Mouse (Mus musculus) CH12.LX (cell line): ENCODE measurements at regions not wholly inside any gene's neighbourhood (a gene's known extent, or its start where the extent isn't known, plus 50 kb on each side); places are given as distances from the start of the nearest gene placed in this dataset.

ENCODE experiments used
- DNase-seq: peaks from one replicate; pipeline ENCODE4 v3.0.0-alpha.2; 2013; ENCODE audit errors: extremely low read depth
- H3K27ac ChIP-seq: 2 replicates; pipeline ENCODE4 v1.5.1; 2012; ENCODE audit warnings: low read depth, mild to moderate bottlenecking, control low read depth, moderate library complexity; ENCODE audit not compliant: insufficient read depth
- H3K27me3 ChIP-seq: replicated peaks from 2 replicates; pipeline ENCODE3; 2012; ENCODE audit warnings: inconsistent platforms
- H3K36me3 ChIP-seq, 2 experiments: replicated peaks in 1 of 2; 2 replicates each; pipeline versions ENCODE3 to v1.6.1; 2012; ENCODE audit warnings: inconsistent platforms in 1 of 2, low read length in 1 of 2, mild to moderate bottlenecking in 1 of 2, mixed read lengths in 1 of 2, moderate library complexity in 1 of 2; ENCODE audit not compliant: control insufficient read depth in 1 of 2, insufficient read depth in 1 of 2
- H3K4me1 ChIP-seq, 2 experiments: 2 replicates each; pipeline ENCODE4 v1.6.1; 2012; ENCODE audit warnings: inconsistent platforms in 1 of 2, moderate library complexity in 1 of 2; ENCODE audit not compliant: insufficient read depth in 2 of 2, control insufficient read depth in 1 of 2
- H3K4me2 ChIP-seq: 2 replicates; pipeline ENCODE4 v1.6.1; 2012; ENCODE audit warnings: low read depth, mild to moderate bottlenecking, control low read depth; ENCODE audit not compliant: poor library complexity, insufficient read depth, severe bottlenecking
- H3K4me3 ChIP-seq, 3 experiments: fragments of 150-350 bp in 1 of 3; sonication (generic) in 1 of 3; replicated peaks in 1 of 3; 2 replicates each; pipeline versions ENCODE3 to v1.5.1; 2011 to 2012; ENCODE audit warnings: low read depth in 2 of 3, low read length in 2 of 3, mild to moderate bottlenecking in 2 of 3, moderate library complexity in 2 of 3, control low read depth in 1 of 3, improper control_type of control experiment in 1 of 3, inconsistent platforms in 1 of 3, mixed read lengths in 1 of 3; ENCODE audit not compliant: poor library complexity in 1 of 3
- H3K79me2 ChIP-seq: replicated peaks from 2 replicates; pipeline ENCODE4 v1.6.1; 2012; ENCODE audit warnings: mild to moderate bottlenecking, moderate library complexity; ENCODE audit not compliant: control insufficient read depth, poor library complexity, insufficient read depth, severe bottlenecking; ENCODE audit errors: extremely low read depth
- H3K9ac ChIP-seq: 2 replicates; pipeline ENCODE4 v1.6.1; 2012; ENCODE audit warnings: low read depth, mild to moderate bottlenecking, control low read depth, moderate library complexity; ENCODE audit not compliant: insufficient read depth
- H3K9me3 ChIP-seq: replicated peaks from 2 replicates; pipeline ENCODE3; 2012; ENCODE audit warnings: low read length, inconsistent platforms, mixed read lengths
- BHLHE40 ChIP-seq: IDR thresholded peaks from 2 replicates; pipeline ENCODE4 v1.6.1; 2011; ENCODE audit warnings: mild to moderate bottlenecking, low read depth, low read length, improper control_type of control experiment
- CHD1 ChIP-seq: IDR thresholded peaks from 2 replicates; pipeline ENCODE4 v1.6.1; 2012; ENCODE audit warnings: low read depth, low read length, improper control_type of control experiment, inconsistent platforms
- CHD2 ChIP-seq: IDR thresholded peaks from 2 replicates; pipeline ENCODE4 v1.6.1; 2011; ENCODE audit warnings: low read length, improper control_type of control experiment
- E2F4 ChIP-seq: IDR thresholded peaks from 2 replicates; pipeline ENCODE4 v1.6.1; 2011; ENCODE audit warnings: low read depth, low read length, improper control_type of control experiment; ENCODE audit not compliant: insufficient replicate concordance
- ELF1 ChIP-seq: IDR thresholded peaks from 2 replicates; pipeline ENCODE4 v1.6.1; 2014; ENCODE audit warnings: low read depth, mild to moderate bottlenecking, inconsistent platforms, low read length, improper control_type of control experiment
- GABPA ChIP-seq: IDR thresholded peaks from 2 replicates; pipeline ENCODE4 v1.6.1; 2012; ENCODE audit warnings: low read depth, low read length, improper control_type of control experiment, inconsistent platforms; ENCODE audit not compliant: insufficient replicate concordance
- HCFC1 ChIP-seq: IDR thresholded peaks from 2 replicates; pipeline ENCODE4 v1.6.1; 2012; ENCODE audit warnings: low read depth, mild to moderate bottlenecking, inconsistent platforms, low read length, improper control_type of control experiment
- MAFK ChIP-seq: IDR thresholded peaks from 2 replicates; pipeline ENCODE4 v1.6.1; 2011; ENCODE audit warnings: low read length, improper control_type of control experiment; ENCODE audit not compliant: insufficient replicate concordance
- POLR2AphosphoS2 ChIP-seq: IDR thresholded peaks from 2 replicates; pipeline ENCODE4 v1.6.1; 2011; ENCODE audit warnings: low read depth, low read length, improper control_type of control experiment
- SMC3 ChIP-seq: IDR thresholded peaks from 2 replicates; pipeline ENCODE4 v1.6.1; 2011; ENCODE audit warnings: low read depth, low read length, improper control_type of control experiment
- UBTF ChIP-seq: IDR thresholded peaks from 2 replicates; pipeline ENCODE4 v1.6.1; 2012; ENCODE audit warnings: low read depth, mild to moderate bottlenecking, inconsistent platforms, low read length, improper control_type of control experiment, moderate library complexity
- USF2 ChIP-seq: conservative IDR thresholded peaks from 2 replicates; pipeline ENCODE4 v1.6.1; 2011; ENCODE audit warnings: low read depth, low read length, improper control_type of control experiment
- ZC3H11A ChIP-seq: IDR thresholded peaks from 2 replicates; pipeline ENCODE4 v1.6.1; 2012; ENCODE audit warnings: low read depth, mild to moderate bottlenecking, inconsistent platforms, low read length, improper control_type of control experiment
- ZNF384 ChIP-seq: IDR thresholded peaks from 2 replicates; pipeline ENCODE4 v1.6.1; 2012; ENCODE audit warnings: low read depth, low read length, improper control_type of control experiment, inconsistent platforms
- dilution Hi-C: fragments of 300-500 bp; cut with MboI; formaldehyde crosslinking; loops from 2 replicates; pipeline ENCODE4 v1.14.3; 2020; ENCODE audit warnings: low sequenced_read_pairs; ENCODE audit not compliant: extremely low pct_unique_long_range_greater_than_20kb, extremely low pct_ligation_motif_present
- in situ Hi-C: fragments of 300-500 bp; cut with MboI; formaldehyde crosslinking; loops from 3 replicates; pipeline ENCODE4 v1.14.3; 2019; ENCODE audit warnings: low sequenced_read_pairs, low pct_ligation_motif_present, low pct_unique_long_range_greater_than_20kb, mixed read lengths

DNA sequence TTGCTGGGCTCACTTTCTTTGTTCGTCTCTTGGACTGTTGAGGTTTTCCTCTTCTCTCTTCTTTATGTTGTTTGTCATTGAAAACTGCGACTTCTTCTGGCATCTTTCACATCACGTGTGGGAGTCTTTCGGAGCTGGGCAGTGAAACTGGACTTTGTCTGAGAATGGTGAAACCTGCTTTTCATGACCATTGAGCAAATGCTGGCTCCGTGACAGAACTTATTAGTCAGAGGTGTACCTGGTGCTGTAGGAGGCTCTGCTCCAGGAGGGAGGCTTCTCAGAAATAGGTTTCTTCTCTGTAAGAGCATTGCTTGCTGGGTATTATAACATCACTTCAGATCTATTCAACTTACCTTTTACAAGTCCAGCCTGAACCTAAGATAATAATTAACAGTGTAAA, 122.4 kb downstream of the Amer2 start:
- in situ Hi-C loops, result no loop called here
- Histone ChIP-seq H3K27me3 (peaks cover 3% of the 10 kb centered on the region), H3K4me1 (no peaks in the 10 kb centered on the region), H3K27ac (no peak overlapping the region), H3K36me3 (no peaks in the 10 kb centered on the region), H3K9ac (no peak overlapping the region), H3K4me3 (no peak overlapping the region), H3K9me3 (no peaks in the 10 kb centered on the region), H3K79me2 (no peaks in the 10 kb centered on the region), H3K4me2 (no peak overlapping the region)
- TF ChIP-seq USF2 (no peak), UBTF (no peak)
- dilution Hi-C loops, result no loop called here
- DNase-seq, result no peak

- DNase-seq, result no peak
- in situ Hi-C loops, result no loop called here
- no peaks in the 10 kb centered on the region for H3K79me2 ChIP-seq
- H3K4me2 ChIP-seq, result no peak overlapping the region
- no peak overlapping the region for H3K27ac ChIP-seq
- no peak overlapping the region for H3K9ac ChIP-seq
- TF ChIP-seq HCFC1, result no peak
- no peak for TF ChIP-seq E2F4
- TF ChIP-seq GABPA, result no peak
- TF ChIP-seq SMC3, result no peak
- no peak for TF ChIP-seq ZNF384
- dilution Hi-C loops, result no loop called here
- H3K36me3 ChIP-seq, result no peaks in the 10 kb centered on the region
- no peak overlapping the region for H3K4me3 ChIP-seq
- H3K9me3 ChIP-seq, result no peaks in the 10 kb centered on the region
- no peaks in the 10 kb centered on the region for H3K27me3 ChIP-seq
- H3K4me1 ChIP-seq, result peaks cover 0 to 10% of the 10 kb centered on the region in 2 experiments; a peak in 2 of 4 replicates
These were observed 129.5 kb downstream of the Amer2 start for GRCm38 (mm10) chr14:60502552-60502951.

DNA sequence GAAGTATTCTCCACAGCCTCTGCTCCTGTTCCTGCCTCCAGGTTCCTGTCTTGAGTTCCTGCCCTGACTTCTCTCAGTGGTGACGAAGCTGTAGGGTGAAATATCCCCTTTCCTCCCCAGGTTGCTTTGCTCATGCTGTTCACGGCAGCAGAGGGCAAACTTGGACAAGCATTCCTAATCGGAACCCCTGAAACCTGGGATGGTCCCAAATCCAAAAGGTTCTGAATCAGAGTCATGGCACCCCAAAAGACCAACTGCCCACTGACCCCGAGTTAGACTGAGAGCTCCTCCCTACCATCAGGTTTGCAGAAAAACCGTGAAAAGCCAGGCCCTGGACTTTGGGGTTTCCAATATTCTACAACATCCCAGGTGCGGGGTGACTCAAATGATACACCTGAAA, 128.7 kb upstream of the Spata13 start:
- H3K9me3 ChIP-seq, result no peaks in the 10 kb centered on the region
- peaks cover 0 to 10% of the 10 kb centered on the region in 2 experiments; a peak in 2 of 4 replicates for H3K4me1 ChIP-seq
- no peak overlapping the region for H3K4me2 ChIP-seq
- dilution Hi-C loops (no loop called here), in situ Hi-C loops (no loop called here)
- H3K79me2 ChIP-seq, result no peaks in the 10 kb centered on the region
- H3K4me3 ChIP-seq, result no peak overlapping the region
- TF ChIP-seq POLR2AphosphoS2 (no peak), BHLHE40 (no peak), USF2 (no peak), MAFK (no peak), CHD2 (no peak), ZC3H11A (no peak), CHD1 (no peak), ELF1 (no peak)
- DNase-seq, result no peak
- H3K36me3 ChIP-seq, result no peaks in the 10 kb centered on the region
- no peak overlapping the region for H3K9ac ChIP-seq
- no peak overlapping the region for H3K27ac ChIP-seq
- no peaks in the 10 kb centered on the region for H3K27me3 ChIP-seq
